Mouse (Mus musculus): ENCODE measurements around the gene Klhl5.

Klhl5 gene

DNA sequence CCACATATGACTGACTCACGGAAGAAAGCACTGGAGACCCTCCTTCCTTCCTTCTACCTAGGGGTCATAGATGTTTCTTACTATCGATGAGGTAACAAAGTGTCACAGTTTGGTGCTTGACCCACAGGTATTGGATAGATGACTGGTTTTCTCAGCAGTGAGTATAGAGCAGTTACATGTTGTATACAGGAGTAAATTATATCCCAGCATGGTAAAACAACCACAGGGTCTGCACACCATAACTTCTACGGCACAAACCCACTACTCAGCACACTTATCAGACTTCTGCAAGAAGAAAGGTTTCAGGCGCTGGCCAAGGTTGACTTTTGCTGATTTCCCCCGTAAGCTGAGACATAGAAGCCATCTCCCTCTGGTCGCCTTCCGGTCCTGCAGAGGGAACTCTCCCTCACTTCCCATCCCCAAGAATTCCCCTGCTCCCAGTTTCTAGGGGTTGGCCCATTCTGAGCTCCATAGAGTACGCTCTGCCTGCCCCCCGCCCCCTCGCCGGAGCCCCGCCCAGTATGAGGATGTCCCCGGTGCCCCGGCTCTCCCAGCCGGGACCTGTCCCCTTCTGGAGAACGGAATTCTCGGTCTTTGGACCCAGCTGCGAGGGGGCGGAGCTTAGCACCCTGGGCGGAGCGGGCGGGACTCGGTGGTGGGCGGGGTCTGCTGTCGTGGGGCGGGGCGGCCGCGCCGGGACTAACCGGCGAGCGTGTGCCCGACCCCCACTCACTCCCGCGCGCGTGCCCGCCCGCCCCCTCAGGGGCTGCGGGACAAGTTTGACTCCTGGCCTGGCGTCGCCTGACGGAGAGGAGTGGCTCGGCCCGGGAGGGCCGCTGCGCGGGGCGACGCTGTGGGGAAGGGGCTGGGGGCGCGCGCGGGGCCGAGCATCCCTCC, at the start of gene Klhl5:
Gene Klhl5 (plus strand): TSS at position 664 of the 897 bp plus-strand sequence.
- DNase-seq (ENCODE audit: low read depth, low spot score): peak; percentile 9

- no peak for DNase-seq (ENCODE audit: low read depth, low spot score)
Measured at GRCm38 (mm10) chr5:65057596-65057995, 49.7 kb upstream of the Klhl5 start.

- DNase-seq (ENCODE audit: low read depth, low spot score): no peak
Measured at GRCm38 (mm10) chr5:65059806-65060205, 47.5 kb upstream of the Klhl5 start.

DNA sequence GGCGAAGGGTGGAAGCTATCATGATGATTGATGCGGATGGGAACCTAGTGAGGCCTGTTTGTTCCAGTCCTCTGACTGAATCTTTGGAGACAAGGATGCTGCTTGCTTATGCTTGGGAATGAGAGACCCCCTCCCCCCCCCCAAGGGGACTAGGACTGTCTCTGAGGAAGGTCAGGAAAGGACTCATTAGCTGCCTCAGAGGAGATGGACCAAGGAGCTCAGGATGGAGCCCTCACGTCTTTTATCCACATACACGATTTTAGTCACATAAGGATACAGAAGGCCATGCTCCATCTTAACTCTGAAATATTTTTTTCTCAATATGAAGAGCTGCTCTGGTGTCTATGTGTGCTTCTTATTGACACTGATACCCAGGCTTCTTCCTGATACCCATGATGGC, 45.1 kb upstream of the Klhl5 start:
- DNase-seq (ENCODE audit: low read depth, low spot score): no peak

DNA sequence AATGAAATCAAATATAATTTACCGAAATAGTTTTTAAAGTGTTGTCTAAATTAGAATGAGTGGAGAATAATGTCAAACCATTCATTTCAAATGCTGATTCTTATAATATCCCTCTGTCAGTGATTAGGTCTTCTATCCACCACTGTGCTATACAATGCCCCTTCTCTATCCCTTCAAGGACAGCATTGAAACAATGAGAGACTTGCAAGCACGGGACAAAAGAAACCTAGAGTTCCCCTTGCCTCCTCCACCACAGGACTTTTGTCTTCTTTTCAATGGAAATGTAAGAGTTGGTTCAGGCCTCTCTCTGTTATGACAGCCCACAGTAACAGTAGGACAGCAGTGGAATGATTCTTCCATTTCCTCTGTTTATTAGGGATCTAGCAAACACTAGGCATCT, 44.1 kb upstream of the Klhl5 start:
- no peak for DNase-seq (ENCODE audit: low read depth, low spot score)

GRCm38 (mm10) chr5:65068166-65068565, 39.2 kb upstream of the Klhl5 start:
- DNase-seq (ENCODE audit: low read depth, low spot score): no peak

DNA sequence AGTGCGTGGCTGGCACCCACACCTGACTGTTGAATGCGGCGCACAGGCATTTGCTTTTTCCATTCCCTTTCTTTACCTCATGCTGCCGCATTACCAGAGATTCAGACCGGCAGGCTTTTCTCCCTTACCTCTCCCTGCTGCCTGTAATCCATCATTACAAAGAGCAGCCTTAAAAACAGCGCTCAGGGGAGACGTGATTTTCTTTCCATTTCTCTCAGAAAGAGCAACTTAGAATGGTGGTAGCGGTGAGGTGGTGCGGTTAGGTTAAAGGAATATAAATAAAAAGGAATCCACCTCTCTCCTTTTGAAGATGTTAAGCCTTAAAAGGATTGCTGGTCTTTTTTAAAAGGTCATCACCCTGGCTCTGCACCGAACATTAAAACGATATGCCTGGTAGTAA, 37.5 kb upstream of the Klhl5 start:
- DNase-seq (ENCODE audit: low read depth, low spot score): no peak

GRCm38 (mm10) chr5:65071689-65072118, 35.6 kb upstream of the Klhl5 start:
- no peak for DNase-seq (ENCODE audit: low read depth, low spot score)

DNA sequence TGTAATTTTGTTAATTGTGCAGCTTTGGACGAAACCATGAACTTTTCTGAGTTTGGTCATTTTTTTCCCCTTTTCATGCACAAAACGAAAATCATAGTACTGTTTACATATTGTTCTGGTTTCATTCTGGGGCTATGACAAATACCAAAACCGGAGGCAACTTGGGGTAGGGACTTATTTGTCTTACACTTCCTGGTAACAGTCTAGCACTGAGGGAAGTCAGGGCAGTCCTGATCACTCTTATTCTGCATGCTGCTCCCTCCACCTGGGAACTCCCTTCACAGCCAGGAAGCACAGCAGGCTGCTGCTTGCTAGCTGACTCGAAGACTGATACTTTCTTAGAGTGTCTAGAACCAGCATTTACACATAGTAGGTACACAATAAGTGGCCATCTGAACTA, 34.1 kb upstream of the Klhl5 start:
- DNase-seq (ENCODE audit: low read depth, low spot score): no peak

GRCm38 (mm10) chr5:65074693-65075092, 32.6 kb upstream of the Klhl5 start:
- no peak for DNase-seq (ENCODE audit: low read depth, low spot score)

DNA sequence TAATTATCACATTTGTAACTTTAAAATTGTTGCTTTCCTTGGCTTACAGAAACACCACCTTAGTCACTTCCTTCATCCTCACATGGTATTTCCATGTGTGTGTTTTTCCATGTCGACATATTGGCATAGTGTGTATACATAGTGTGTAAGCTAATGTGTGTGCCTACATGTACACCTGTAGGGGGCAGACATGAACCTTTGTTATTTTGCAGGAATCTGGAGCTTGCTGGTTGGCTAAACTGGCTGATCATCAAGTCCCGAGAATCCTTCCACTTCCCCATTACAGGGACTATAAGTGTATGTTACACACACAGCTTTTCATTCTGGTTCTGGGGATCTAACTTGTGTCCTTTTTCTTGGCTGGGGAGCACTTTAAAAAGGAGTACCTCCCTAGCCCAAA, 31.3 kb upstream of the Klhl5 start:
- DNase-seq (ENCODE audit: low read depth, low spot score): no peak

DNA sequence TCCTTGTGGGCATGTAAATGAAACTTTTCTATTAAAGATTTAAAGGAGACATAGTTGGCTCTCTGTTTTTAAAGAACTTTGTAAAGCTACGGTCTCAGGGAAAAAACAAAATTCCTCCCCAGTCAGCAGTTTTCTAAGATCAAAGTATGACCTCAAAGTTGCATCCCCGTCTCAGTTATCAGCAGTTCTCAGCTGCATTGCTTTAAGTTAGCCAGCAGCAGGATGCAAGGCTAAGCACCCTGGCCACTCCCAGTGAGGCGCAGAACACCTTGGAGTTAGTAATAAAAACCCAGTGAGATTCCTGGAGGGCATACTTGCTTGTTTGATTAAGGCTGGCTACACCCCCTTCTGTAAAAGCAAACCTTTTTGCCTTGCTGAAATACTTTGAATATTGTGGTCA, 30.6 kb upstream of the Klhl5 start:
- DNase-seq (ENCODE audit: low read depth, low spot score): no peak

DNA sequence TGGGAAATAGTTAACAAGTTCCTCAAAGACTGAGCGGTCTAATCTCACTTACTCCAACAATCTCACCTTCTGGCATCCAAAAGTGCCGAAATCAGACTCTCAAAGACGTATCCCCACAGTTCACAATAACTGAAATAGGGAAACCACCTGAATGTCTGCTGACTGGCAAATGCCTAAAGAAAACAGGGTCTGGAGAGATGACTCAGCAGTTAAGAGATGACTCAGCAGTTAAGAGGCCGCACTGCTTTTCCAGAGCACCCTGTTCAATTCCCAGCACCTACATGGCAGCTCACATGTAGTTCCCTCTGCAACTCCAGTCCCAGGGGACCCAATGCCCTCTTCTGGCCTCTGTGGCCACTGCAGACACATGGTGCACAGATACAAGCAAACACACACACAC, 29.3 kb upstream of the Klhl5 start:
- peak; percentile 9 for DNase-seq (ENCODE audit: low read depth, low spot score)

DNA sequence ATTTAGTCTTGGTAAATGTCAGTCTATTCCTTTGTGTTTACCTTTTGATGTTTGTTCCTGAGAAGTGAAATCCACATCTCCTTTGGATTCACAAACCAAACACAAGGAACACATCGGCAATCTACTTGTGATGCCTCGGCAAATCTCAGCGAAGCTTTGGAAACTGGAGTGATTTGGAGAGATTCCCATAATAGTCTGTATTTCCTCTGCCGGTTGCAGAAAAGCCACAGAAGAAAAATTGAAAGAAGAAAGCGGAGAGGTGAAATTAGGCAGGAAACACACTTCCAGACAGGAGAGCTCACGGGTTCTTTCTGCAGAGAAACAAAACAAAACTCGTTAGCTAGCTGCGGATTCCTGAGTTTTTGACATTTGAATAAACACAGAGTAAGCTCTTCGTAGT, 27.5 kb upstream of the Klhl5 start:
- no peak for DNase-seq (ENCODE audit: low read depth, low spot score)

DNA sequence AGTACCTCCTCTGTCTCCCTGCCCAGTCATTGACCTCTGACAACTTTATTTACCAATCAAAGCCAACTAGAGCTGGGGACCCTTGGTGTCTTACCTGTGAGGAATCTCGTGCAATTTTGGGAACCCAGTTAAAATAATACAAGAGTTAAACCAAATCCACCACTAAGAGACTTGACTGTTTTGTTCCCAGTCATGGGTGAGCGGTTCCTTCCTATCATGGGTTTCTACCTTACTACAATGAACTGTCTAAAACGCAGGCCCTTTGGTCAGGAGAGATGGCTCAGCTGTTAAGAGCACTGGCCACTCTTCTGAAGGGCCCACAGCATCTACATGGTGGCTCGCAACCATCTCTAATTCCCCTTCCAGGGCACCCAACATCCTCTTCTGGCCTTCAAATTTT, 25.5 kb upstream of the Klhl5 start:
- no peak for DNase-seq (ENCODE audit: low read depth, low spot score)

DNA sequence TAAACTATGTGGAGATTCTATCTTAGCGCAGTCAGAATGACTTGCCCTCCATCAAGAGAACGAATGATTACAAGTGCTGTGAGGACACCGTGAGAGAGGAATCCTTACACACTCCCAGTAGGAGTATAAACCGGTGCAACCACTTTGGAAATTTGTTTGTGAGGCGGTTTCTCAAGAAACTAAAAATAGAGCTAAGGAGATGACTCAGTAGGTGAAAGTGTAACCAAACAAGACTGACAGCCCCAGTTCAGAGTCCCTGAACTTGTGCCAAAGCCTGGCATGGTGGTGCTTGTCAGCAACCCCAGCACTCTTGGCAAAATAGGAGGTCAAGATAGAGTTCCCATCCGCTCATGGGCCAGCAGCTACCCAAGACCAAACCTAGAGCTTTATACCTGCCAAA, 20.8 kb upstream of the Klhl5 start:
- DNase-seq (ENCODE audit: low read depth, low spot score): no peak

DNA sequence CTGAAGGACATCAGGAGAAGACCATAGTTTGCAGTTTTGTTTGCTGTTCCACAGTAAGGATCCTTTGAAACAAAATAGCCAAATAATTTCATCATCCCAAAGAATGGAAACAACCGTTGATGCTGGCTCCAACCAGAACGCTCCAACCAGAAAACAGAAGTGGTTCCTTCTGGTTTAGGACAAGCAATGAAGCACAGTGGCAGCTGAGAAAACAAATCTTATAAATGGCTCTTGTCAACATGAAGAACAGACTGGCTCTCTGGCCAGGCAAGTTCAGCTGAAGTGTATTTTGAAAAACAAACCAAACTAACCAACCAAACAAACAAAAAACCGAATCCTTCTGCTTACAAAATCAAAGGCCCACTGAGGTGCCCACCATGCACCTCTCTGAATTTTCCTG, 17.6 kb upstream of the Klhl5 start:
- DNase-seq (ENCODE audit: low read depth, low spot score): no peak

DNA sequence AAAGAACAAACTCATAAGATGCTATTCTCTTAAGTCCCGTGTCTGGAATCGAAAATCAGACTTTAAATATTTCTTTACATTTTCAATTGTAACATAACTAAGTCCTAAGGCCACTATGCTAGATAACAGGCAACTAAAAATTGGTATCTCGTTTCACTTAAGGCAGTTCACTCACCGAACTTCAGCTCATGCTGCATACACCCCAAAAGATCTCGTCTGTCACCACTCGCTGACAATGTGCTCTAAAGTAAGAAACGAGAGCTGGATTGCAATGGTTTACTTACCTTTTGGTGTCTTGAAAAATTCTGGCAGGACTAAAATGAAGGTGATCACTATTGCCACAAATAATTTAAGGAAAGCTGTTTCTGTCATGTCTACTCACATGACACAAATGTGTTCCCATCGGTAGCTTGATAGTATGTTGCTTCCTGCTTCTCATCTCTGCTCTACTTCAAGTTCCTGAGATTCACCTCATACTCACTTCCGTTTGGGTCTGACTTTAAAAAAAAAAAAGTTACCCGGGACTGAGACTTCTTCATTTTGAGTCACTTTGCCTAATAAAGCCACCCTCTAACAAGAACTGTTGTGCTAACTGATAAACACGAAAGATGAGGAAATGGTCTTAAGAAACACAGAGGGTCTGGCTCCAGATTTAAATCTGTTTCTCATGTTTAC, 16.0 kb upstream of the Klhl5 start:
- no peak for DNase-seq (ENCODE audit: low read depth, low spot score)

DNA sequence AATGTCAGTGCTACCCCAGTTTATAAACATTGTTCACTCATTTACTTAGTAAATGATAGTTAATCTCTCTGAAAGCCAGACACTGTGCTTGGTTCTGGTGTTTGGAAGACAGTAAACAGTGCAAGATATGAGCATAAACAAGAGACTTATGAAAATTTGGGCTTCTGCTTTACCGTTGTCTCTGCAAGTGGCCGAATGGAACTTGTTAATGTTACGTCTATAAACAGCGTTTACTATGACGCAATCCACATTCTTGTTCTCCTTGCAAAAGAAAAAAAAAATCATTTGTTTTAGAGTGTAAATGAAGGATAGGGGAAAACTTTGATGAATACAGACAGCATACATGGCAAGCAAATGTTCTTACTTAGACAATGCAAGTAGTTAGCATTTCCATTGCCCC, 15.4 kb upstream of the Klhl5 start, which contains the start of gene Tmem156:
Gene Tmem156 (minus strand): TSS at position 212 of the 400 bp plus-strand sequence.
- DNase-seq (ENCODE audit: low read depth, low spot score): no peak

DNA sequence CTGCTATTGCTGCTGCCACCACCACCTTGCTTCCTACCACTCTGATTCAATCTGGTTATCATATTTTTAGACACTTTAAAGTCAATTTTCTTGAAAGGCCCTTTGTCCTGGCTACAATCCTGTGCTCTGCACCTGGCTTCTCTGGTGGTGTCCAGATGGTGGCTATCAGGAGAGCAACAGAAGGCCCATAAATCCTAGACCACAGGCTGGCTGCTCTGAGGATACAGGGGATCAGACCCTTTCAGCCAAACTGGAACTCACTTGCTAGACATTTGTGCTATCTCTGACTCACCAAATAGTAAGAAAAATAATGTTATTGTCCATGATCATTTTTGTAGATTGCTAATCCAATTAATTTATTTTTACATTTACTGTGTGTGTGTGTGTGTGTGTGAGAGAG, 13.6 kb upstream of the Klhl5 start:
- DNase-seq (ENCODE audit: low read depth, low spot score): no peak

GRCm38 (mm10) chr5:65094902-65095545, 12.3 kb upstream of the Klhl5 start:
- DNase-seq (ENCODE audit: low read depth, low spot score): no peak

DNA sequence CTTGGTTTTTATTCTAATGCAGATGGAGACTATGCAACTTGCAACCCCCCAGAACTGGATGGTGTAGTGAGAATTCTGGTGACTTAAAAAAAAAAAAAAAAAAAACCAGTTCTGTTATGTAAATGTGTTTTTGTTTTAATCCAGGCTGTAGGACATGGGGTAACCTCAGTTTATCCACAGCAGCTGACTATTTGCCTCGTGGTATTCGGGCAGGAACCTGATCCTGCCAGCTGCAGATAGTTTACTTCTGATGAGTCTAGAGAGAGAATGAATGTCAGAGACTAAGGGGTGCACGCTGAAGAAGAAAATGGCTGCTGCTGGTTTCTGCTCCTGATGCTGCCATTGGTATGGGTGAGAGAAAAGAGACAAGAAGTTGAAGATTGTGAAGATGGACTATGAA, 11.3 kb upstream of the Klhl5 start:
- no peak for DNase-seq (ENCODE audit: low read depth, low spot score)

GRCm38 (mm10) chr5:65096805-65097204, 10.5 kb upstream of the Klhl5 start:
- DNase-seq (ENCODE audit: low read depth, low spot score): no peak

Measured in c-Kit-negative CD71-positive TER-119-positive erythroid progenitor cells, embryonic 14.5 days (primary cell).